Mouse (Mus musculus) stomach, postnatal 0 days (tissue): Measurements from ENCODE around the gene Nkpd1.

Experiments used
- CTCF ChIP-seq: IDR thresholded peaks from 2 replicates; pipeline ENCODE4 v1.5.1; 2016; ENCODE audit warnings: antibody characterized with exemption, low read depth, mild to moderate bottlenecking, moderate library complexity
- EP300 ChIP-seq: optimal IDR thresholded peaks from 2 replicates; pipeline ENCODE3; 2016; ENCODE audit warnings: antibody characterized with exemption

DNA sequence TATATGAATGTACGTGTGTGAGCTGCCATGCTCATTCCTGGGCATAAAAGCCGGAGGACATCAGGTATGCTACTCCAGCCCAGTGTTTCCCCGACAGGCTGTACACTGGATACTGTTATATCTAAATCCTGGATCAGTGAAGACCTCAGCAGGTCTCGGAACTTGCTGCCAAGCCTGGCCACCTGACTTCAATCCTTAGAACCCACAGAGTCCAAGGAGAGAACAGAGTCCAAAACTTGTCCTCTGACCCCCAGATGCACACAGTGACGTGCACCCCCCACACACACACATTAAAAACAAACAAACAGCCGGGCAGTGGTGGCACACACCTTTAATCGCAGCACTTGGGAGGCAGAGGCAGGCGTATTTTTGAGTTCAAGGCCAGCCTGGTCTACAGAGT is 49.8 kb downstream of the Nkpd1 start:
- no peak for TF ChIP-seq CTCF
- no peak for TF ChIP-seq EP300
